Mouse (Mus musculus): ENCODE data around the gene Cd300ld5.
A peak's percentile ranks its signal among the peaks of the same experiment; 100 is the strongest.
"Not testable (repeated sequence)": the region's sequence is repeated elsewhere in the genome, so short reads cannot be mapped to it uniquely, and the experiment has no call there.

The Cd300ld5 gene

DNA sequence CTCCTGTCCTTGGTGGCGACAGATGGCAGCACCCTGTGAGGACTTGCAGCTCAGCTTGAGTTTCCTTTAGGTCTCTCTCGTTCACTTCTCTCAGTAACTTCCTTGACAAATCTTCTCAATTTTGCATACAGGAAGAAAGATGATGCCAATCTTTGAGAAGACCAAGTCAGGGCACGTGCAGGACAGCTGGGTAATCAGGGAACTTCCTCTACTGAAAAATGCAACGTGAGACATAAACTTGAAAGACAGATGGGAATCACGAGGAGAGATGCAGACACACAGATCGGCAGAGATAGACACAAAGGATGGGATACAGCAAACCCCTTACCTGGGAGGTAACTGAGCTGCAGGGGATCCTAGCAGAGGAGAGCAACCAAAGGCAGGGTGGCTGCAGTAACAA lies 10.7 kb downstream of the Cd300ld5 start, which contains the start of gene Cd300ld4:
Cd300ld4 (minus strand) TSS at position 101 of the 400 bp plus-strand sequence.
- DNase-seq, result not testable (repeated sequence)

GRCm38 (mm10) chr11:115016093-115016492 lies 21.5 kb downstream of the Cd300ld5 start, which contains the start of gene Cd300ld2:
Cd300ld2 (minus strand) TSS chr11:115016193.
- not testable (repeated sequence) for DNase-seq

DNA sequence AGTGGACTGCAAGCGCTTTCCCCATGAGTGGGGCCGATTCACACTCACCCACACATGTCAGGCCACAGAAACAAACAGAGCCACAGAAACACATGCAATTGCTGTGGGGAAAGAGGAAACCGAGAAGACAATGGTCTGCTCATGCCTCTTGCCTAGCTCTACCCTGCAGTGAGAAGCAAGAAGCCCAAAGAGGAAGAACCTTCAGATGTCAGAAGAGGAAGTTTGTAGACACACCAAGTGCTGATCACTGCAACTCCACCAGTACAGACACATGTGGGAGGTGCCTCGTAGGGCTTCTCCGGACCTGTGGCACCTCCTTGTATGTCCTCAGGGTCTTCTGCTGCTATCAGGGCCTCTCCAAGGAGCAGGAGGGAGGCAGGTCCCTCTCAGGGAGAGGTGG lies 33.5 kb downstream of the Cd300ld5 start:
- DNase-seq, result no peak

DNA sequence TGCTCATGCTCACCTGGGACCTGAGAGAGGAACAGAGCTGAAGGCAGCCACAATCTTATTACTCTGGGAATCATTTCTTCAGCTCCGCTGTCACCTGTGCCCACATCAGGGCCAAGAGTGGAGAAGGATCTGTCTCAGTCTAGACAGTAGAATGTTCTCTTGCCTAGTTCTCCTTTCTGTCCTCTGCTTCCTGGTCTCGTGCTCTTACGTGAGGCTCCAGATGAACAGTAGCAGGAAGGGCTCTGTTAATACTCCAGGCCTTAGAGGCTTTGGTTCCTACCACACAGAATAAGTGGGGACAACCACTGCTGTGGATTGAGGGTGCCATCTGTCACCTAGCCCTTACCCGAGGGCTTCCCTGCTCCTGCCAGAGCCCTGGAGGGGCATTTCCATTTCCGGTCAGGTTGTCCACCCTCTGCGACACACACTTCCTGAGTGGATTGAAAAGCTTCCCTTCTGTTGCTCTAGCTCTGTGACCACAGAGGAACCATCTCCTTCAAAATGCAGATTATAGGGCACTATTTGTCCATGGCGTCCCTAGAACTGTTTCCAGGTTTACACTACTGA lies 36.0 kb downstream of the Cd300ld5 start, which contains the start of gene Cd300c2:
Cd300c2 (minus strand) TSS at position 407 of the 567 bp plus-strand sequence.
- DNase-seq, result peak; percentile 16 to 24

GRCm38 (mm10) chr11:114989793-114990192 lies 47.8 kb downstream of the Cd300ld5 start, which contains the start of gene Cd300ld:
Cd300ld (minus strand) TSS chr11:114989922.
- DNase-seq, result no peak

GRCm38 (mm10) chr11:114981866-114982265 lies 55.7 kb downstream of the Cd300ld5 start:
- DNase-seq, result no peak

All from cerebellum, postnatal 10 days (tissue).